Mouse (Mus musculus) brain, embryonic 14.5 days (tissue): ENCODE measurements around the gene Tnfaip2.

Source experiments
- CTCF ChIP-seq: fragments of 200-500 bp; IDR thresholded peaks from 2 replicates; pipeline ENCODE4 v1.5.1; 2012; ENCODE audit warnings: inconsistent platforms, mild to moderate bottlenecking, moderate library complexity, borderline replicate concordance; ENCODE audit not compliant: insufficient read depth, insufficient read length; ENCODE audit errors: extremely low read depth
- POLR2A ChIP-seq: fragments of 200-500 bp; IDR thresholded peaks from 2 replicates; pipeline ENCODE4 v1.6.1; 2012; ENCODE audit warnings: mild to moderate bottlenecking, inconsistent platforms, borderline replicate concordance; ENCODE audit not compliant: poor library complexity, insufficient read depth, insufficient read length, severe bottlenecking; ENCODE audit errors: extremely low read depth

DNA sequence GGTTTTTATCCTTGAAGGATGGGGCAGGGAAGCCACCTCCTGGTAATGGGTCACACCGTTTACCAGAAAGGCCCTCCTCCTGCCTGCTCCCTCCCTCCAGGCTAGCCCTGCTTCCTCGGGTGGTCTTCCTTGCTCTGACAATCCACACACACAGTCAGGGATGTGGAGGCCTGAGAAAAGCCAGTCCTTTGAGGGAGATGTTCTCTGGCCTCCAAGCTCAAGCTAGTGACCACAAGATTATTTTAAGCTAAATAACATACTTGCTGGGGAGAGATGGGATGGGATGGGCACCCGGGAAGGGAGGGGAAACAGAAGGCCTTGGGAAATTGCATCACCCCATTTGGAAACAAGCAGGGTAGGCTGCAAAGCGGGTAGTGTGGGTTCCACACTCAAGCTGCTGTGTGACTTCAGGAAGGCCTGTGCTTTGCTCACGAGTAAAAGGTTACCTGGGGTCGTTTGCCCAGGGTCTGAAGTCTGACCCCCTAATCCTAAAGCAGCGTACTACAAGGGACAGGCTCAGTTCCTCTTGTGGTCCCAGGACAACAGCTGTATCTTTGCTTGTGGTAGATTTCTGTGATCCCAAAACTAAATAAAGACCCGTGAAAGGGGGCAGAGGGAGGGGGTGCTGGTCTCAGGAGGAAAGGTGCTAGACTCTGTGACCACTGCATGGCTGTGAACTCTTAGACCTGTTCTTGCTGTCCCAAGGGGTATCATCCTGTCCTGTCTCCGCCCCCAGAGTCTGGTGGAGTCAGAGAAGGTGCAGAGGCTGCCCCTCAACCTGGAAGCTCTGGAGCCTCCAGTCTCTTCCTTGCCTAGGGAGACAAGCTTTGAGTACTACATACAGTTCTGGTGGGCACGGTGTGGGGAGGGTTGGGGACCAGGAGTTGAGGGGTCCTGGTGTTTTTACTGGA, 1.9 kb downstream of the Tnfaip2 start:
- TF ChIP-seq CTCF (no peak), POLR2A (no peak)
